Mouse (Mus musculus) embryonic fibroblast, embryonic 13.5 days (primary cell): ENCODE measurements around the gene Cnbd2.

Experiments
- CTCF ChIP-seq: IDR thresholded peaks from 2 replicates; pipeline ENCODE4 v1.5.1; 2011; ENCODE audit warnings: mild to moderate bottlenecking, control low read depth, low read length, moderate library complexity, borderline replicate concordance; ENCODE audit not compliant: insufficient read depth
- POLR2A ChIP-seq: IDR thresholded peaks from 2 replicates; pipeline ENCODE4 v1.6.1; 2011; ENCODE audit warnings: low read depth, mild to moderate bottlenecking, control low read depth, low read length, moderate library complexity

DNA sequence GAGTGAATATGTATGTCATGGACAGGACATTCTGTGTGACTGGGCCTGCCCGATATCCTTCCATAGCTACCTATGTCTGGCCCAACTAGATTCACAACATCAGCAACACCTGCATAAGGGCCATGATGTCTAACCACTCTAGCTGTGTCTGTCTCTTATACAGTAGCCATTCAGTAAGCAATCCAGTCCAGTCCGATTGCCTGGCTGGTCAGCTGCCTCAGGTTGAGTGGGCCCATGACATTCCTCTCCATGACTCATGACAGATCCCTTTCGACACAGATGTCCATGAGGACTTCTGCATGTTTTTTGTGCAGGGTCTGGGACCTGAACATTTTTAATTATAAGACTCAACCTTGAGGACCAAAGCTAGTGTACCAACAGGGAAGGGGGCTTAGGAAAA, 89.9 kb downstream of the Cnbd2 start:
- TF ChIP-seq CTCF (no peak), POLR2A (no peak)
